Mouse (Mus musculus): Measurements from ENCODE around the gene Asns. TPM values are rescaled to one million over a fixed set of nuclear protein-coding genes. Genes with fewer than 3 reads are reported as not detected.
A peak's percentile ranks its signal among the peaks of the same experiment; 100 is the strongest.

Gene Asns
- total RNA-seq, 2 experiments from 2014 or later = 1.7 to 2.1 TPM

- Histone ChIP-seq H3K4me3 (no peak overlapping the region), H3K27ac (no peak overlapping the region)
- no peak for DNase-seq
- intact Hi-C loops (cut with DNase I) = no loop called here
- TF ChIP-seq CTCF (IDR thresholded peaks at IDR 0.05) = no peak
Observed at GRCm38 (mm10) chr6:7697999-7698699, 5.1 kb upstream of the Asns start.

GRCm38 (mm10) chr6:7697077-7697643, 4.1 kb upstream of the Asns start:
- no peak for TF ChIP-seq CTCF (IDR thresholded peaks at IDR 0.05)

GRCm38 (mm10) chr6:7696641-7697040, 3.6 kb upstream of the Asns start:
- no peak for TF ChIP-seq CTCF (IDR thresholded peaks at IDR 0.05)
- intact Hi-C loops (cut with DNase I) = no loop called here
- no peak for DNase-seq

More at GRCm38 (mm10) chr6:7697077-7697643, 4.1 kb upstream of the Asns start:
- Histone ChIP-seq H3K4me3 (no peak overlapping the region), H3K27ac (no peak overlapping the region)
- intact Hi-C loops (cut with DNase I) = no loop called here
- no peak for DNase-seq

GRCm38 (mm10) chr6:7695901-7696300, 2.8 kb upstream of the Asns start:
- H3K4me3 ChIP-seq = no peak overlapping the region
- TF ChIP-seq CTCF (IDR thresholded peaks at IDR 0.05) = no peak
- no peak overlapping the region for H3K27ac ChIP-seq
- DNase-seq = no peak
- intact Hi-C loops (cut with DNase I) = no loop called here

More at GRCm38 (mm10) chr6:7696641-7697040, 3.6 kb upstream of the Asns start:
- Histone ChIP-seq H3K27ac (no peak overlapping the region), H3K4me3 (no peak overlapping the region)

- intact Hi-C loops (cut with DNase I) = no loop called here
- no peak overlapping the region for H3K27ac ChIP-seq
- no peak for DNase-seq
- no peak overlapping the region for H3K4me3 ChIP-seq
- no peak for TF ChIP-seq CTCF (IDR thresholded peaks at IDR 0.05)
Observed at GRCm38 (mm10) chr6:7693666-7694065, 612 bp upstream of the Asns start.

GRCm38 (mm10) chr6:7692451-7692850, 603 bp downstream of the Asns start:
- intact Hi-C loops (cut with DNase I) = no loop called here
- H3K4me3 ChIP-seq = peak overlapping the region; percentile 82
- H3K27ac ChIP-seq = peak overlapping the region; percentile 67
- TF ChIP-seq CTCF (IDR thresholded peaks at IDR 0.05) = no peak
- DNase-seq = no peak

- DNase-seq = no peak
- TF ChIP-seq CTCF (IDR thresholded peaks at IDR 0.05) = no peak
- intact Hi-C loops (cut with DNase I) = no loop called here
Observed at GRCm38 (mm10) chr6:7692037-7692436, 1.0 kb downstream of the Asns start.

GRCm38 (mm10) chr6:7690456-7690855, 2.6 kb downstream of the Asns start:
- no peak for TF ChIP-seq CTCF (IDR thresholded peaks at IDR 0.05)
- no peak overlapping the region for H3K4me3 ChIP-seq
- intact Hi-C loops (cut with DNase I) = no loop called here

More at GRCm38 (mm10) chr6:7692037-7692436, 1.0 kb downstream of the Asns start:
- Histone ChIP-seq H3K27ac (no peak overlapping the region), H3K4me3 (peak overlapping the region; percentile 82)

GRCm38 (mm10) chr6:7689180-7689579, 3.9 kb downstream of the Asns start:
- Histone ChIP-seq H3K4me3 (no peak overlapping the region), H3K27ac (no peak overlapping the region)
- intact Hi-C loops (cut with DNase I) = no loop called here
- TF ChIP-seq CTCF (IDR thresholded peaks at IDR 0.05) = no peak
- DNase-seq = no peak

More at GRCm38 (mm10) chr6:7690456-7690855, 2.6 kb downstream of the Asns start:
- DNase-seq = no peak
- H3K27ac ChIP-seq = no peak overlapping the region

GRCm38 (mm10) chr6:7686047-7686446, 7.0 kb downstream of the Asns start:
- H3K4me3 ChIP-seq = no peak overlapping the region
- no peak overlapping the region for H3K27ac ChIP-seq
- no peak for DNase-seq
- intact Hi-C loops (cut with DNase I) = no loop called here
- no peak for TF ChIP-seq CTCF (IDR thresholded peaks at IDR 0.05)

GRCm38 (mm10) chr6:7676194-7676901, 16.7 kb downstream of the Asns start:
- no peak for TF ChIP-seq CTCF (IDR thresholded peaks at IDR 0.05)
- DNase-seq = no peak
- intact Hi-C loops (cut with DNase I) = no loop called here
- no peak overlapping the region for H3K4me3 ChIP-seq
- no peak overlapping the region for H3K27ac ChIP-seq

- intact Hi-C loops (cut with DNase I) = no loop called here
- no peak for DNase-seq
- no peak overlapping the region for H3K27ac ChIP-seq
- H3K4me3 ChIP-seq = no peak overlapping the region
- no peak for TF ChIP-seq CTCF (IDR thresholded peaks at IDR 0.05)
Observed at GRCm38 (mm10) chr6:7672438-7673253, 20.4 kb downstream of the Asns start.
